Mouse (Mus musculus) layer of hippocampus, adult 18-20 months (tissue): ENCODE measurements at regions not wholly inside any gene's neighbourhood (a gene's known extent, or its start where the extent isn't known, plus 50 kb on each side); places are given as distances from the start of the nearest gene placed in this dataset.
A peak's percentile ranks its signal among the peaks of the same experiment; 100 is the strongest.

ENCODE experiments used
- DNase-seq, 2 experiments: peaks; one replicate each; pipeline ENCODE4 v3.0.0; 2022; ENCODE audit warnings: low spot score in 2 of 2

- no peak for DNase-seq
Measured at GRCm38 (mm10) chr8:46898697-46899445, 87.8 kb upstream of the Enpp6 start.

DNA sequence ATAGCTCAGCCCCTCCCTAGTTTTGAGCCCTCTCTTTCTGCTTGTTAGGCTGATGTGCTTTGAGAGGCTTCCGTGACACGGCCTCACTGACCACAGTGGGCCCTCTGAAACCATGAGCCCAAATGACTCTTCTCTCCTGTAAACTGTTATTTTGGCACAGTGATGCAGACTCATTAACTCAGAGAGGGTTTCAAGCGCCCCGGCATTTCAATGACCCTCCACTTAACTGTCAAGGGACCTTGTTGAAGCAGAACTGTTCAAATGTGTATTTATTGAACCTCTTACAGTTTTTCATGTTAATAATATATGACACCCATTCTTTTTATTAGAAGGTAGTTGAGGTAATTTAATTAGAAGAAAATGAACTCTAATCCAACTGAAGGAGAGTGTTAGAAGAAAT is 85.9 kb upstream of the Enpp6 start:
- DNase-seq: no peak

DNA sequence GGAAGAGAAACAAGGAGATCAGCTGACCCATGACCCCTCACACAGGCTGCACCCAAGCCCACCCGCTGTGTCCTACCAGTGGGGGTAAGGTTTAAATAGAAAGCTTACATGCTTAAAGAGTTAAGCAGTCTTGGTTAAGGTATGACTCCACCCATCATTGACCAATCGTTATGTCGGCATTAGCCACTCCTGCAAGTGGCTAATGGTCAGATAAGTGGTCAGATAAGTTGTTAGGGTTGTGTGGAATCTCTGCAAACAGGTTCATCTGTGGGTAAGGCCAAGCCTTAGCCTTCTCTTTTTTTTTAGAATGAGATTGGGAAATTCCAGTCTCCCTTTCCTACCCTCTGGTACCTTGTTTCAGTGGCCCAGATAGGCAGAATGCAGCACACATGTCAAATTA is 82.0 kb upstream of the Enpp6 start:
- no peak for DNase-seq

- no peak for DNase-seq
Measured at GRCm38 (mm10) chr8:46907390-46907789, 79.3 kb upstream of the Enpp6 start.

- no peak for DNase-seq
Measured at GRCm38 (mm10) chr8:46908186-46908585, 78.5 kb upstream of the Enpp6 start.

- DNase-seq: no peak
Measured at GRCm38 (mm10) chr8:46913956-46914355, 72.7 kb upstream of the Enpp6 start.

DNA sequence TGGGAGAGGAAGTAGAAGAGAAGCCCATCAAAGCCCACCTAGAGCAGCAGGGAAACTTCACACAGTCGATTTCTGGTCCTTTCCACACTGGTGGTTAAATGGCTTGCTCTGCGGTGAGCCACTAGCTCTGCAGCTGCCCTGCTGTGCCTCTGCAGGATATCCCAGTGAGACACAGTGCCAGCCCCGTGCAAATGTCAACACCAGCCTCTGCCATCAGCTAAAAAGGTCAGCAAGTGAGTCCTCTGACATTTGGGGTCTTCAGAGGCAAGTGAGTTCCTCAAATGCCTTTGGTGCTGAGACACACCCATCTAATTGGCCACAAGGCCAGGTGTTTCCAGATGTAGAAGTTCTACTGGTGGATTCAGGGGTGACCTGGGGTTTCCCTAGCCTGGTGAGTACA is 66.6 kb upstream of the Enpp6 start:
- DNase-seq: no peak

DNA sequence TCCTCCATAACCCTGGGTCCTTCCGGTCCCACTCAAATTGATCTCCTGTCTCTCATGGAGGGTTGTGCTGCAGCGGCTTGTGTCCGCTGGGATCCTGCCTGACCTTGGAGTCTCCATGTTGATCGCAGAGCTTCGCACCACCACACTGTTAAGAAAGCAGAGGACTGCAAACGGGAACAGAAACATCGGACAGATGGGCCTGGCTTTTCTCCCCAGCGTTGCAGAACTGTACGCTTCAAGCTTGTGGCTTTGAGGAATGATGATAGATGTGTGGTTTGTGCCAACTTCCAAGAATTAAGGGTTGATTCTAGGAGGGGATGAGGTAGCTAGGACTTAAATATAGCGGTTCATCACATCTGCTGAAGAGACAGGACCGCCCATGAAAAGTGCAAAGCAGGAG is 65.6 kb upstream of the Enpp6 start:
- DNase-seq: peak in 1 of 2 experiments; percentile 27

GRCm38 (mm10) chr8:46921585-46921984 is 65.1 kb upstream of the Enpp6 start:
- DNase-seq: peak in 1 of 2 experiments; percentile 50

DNA sequence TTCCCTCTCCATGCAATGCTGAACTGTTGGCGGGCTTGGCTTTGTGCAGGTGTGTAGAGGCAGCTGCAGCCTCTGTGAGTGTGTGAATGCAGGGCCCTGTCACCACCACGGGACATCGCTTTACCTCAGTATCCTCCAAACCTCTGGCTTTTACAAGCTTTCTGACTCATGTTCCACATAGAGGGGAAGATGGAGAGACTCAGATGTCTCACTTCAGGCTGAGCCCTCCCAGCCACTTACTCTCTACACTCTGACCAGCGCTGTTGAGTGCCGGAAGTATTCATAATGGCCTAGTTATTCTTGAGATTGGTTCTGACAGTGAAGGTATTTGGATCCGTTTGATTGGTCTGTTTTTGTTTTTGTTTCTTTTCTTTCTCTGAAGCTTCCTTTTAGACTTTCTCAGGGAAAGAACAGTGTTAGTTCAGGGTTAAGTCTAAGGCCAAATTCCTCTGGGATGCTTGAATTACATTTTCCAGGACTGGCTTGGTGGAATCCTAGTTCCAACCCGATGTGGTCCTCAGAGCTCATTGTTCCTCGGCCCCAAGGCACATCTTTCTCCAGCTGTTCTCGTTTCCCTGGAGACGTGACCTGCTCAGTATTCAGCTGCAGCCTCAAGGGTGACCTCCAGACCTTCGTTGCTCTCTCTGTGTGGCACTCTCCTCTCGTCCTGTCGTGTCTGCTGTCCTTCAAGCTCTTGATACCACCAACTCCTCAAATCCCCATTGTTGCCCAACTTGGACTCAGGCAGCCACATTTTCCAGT is 61.7 kb upstream of the Enpp6 start:
- DNase-seq: no peak

DNA sequence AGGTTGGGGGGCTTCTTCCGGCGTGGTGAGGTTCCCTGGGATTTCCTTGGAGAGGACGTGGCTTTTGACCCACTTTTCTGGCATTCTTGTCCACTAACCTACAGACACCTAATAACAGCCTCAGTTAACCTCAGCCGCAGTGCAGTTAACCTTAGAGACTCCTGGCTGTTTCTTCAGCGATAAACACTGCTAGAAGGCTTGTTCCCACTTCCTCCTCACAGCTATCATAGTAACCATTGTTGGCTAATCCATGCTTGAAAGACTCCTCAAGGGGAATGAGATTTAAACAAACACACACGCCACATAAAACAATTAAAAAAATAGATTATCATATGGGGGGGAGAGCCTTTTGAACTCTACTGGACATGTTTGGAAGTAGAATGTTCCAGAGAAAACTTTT is 58.0 kb upstream of the Enpp6 start:
- no peak for DNase-seq

- DNase-seq: no peak
Measured at GRCm38 (mm10) chr8:46929678-46930077, 57.0 kb upstream of the Enpp6 start.

DNA sequence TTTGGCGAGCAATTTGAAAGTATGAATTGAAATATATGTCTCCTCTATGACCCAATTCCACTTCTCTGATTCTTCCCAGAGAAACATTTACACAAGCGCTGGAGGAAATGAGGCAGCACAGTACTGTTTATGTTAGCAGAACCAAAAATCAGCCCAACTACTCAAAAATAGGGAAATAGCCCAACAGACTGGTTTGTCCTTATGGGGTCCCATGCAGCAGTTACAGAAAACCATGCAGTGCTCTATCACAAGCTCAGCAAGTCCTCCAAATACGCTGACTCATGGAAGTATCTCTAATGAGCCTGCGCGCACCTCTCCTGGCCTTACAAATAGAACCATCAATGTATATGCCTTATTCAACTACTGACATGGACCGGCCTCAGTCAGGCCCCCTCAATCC is 55.4 kb upstream of the Enpp6 start:
- DNase-seq: no peak

- no peak for DNase-seq
Measured at GRCm38 (mm10) chr8:46933256-46933655, 53.4 kb upstream of the Enpp6 start.

DNA sequence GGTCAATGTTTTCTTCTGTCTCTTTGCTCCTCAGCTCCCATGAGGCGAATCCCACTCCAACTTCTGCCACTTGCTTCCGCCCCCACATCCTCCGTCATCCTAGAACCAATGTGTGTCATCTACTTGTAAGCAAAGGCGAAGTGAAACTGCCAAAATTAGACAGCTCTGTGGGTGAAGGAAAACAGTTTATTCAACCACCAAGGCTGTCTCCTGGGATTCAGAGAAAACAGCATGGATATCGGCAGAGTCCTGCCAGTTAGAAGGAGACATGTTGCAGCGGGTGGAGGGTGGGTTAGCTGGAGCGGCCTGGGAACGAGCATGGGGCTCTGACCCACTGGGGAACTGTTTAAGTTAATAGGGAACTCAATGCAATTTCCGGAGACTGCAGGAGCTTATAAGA is 52.4 kb upstream of the Enpp6 start:
- DNase-seq: peak; percentile 26 to 61

- DNase-seq: peak; percentile 33 to 67
Measured at GRCm38 (mm10) chr8:46934898-46935297, 51.8 kb upstream of the Enpp6 start.

DNA sequence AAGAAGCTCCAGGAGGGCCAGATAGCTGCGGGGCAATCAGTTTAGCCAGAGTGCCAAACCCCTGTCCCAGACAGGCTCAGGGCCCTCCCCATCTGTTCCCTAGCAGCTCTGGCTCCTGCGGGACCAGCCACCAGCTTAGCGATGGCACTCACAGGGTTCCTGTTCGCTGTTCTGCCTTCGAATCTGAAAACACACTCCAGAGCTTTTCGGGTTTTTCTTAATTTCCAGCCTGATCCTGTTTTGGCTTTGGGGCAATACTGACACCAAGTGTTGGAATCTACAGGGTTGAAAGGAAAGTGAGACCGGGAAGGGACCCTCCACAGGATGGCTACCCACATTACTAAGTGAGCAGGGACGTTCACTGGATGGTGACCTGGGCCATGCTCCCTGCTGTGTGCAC is 50.6 kb upstream of the Enpp6 start:
- DNase-seq: peak; percentile 33 to 66
